Mouse (Mus musculus) gastrocnemius, postnatal 4 days (tissue): ENCODE results near the gene Cdk5rap2. TPM values are rescaled to one million over a fixed set of nuclear protein-coding genes. Genes with fewer than 3 reads are reported as not detected.

ENCODE experiments used
- DNase-seq, 2 experiments: peaks; one replicate each; pipeline ENCODE4 v3.0.0; 2021 to 2022; ENCODE audit warnings: low spot score in 2 of 2, mixed read lengths in 2 of 2
- long read RNA-seq, 2 experiments: library from polyadenylated mRNA; stranded (forward); transcript quantifications; one replicate each; pipeline ENCODE4 v2.0.0; 2021
- total RNA-seq, 2 experiments: library from RNA; stranded (reverse); gene quantifications; 2 replicates each; pipeline ENCODE4 v1.2.3; 2021

The Cdk5rap2 gene
- total RNA-seq = 10 to 100 TPM; 17.7 to 18.1 TPM
- long read RNA-seq, experiment 1, full-length matches to known transcripts = 5 of 14 reads
- long read RNA-seq, experiment 1, partial matches to known transcripts = 0 of 14 reads
- long read RNA-seq, experiment 1, other reads (novel, unspliced or antisense) = 9 of 14 reads
- long read RNA-seq, experiment 2, full-length matches to known transcripts = 7 of 18 reads
- long read RNA-seq, experiment 2, partial matches to known transcripts = 3 of 18 reads
- long read RNA-seq, experiment 2, other reads (novel, unspliced or antisense) = 8 of 18 reads

GRCm38 (mm10) chr4:70409994-70410721 is at the start of gene Cdk5rap2:
Gene Cdk5rap2, minus strand, starts transcription at chr4:70410443.
- DNase-seq = peak; percentile 91 to 94

GRCm38 (mm10) chr4:70452161-70452560 is 41.9 kb upstream of the Cdk5rap2 start:
- no peak for DNase-seq

- DNase-seq = peak in 1 of 2 experiments; percentile 11
Observed at GRCm38 (mm10) chr4:70451750-70452149, 41.5 kb upstream of the Cdk5rap2 start.

GRCm38 (mm10) chr4:70449668-70450067 is 39.4 kb upstream of the Cdk5rap2 start:
- no peak for DNase-seq

- no peak for DNase-seq
Observed at GRCm38 (mm10) chr4:70446774-70447173, 36.5 kb upstream of the Cdk5rap2 start.

- DNase-seq = no peak
Observed at GRCm38 (mm10) chr4:70420202-70420601, 10.0 kb upstream of the Cdk5rap2 start.

GRCm38 (mm10) chr4:70412126-70412525 is 1.9 kb upstream of the Cdk5rap2 start:
- no peak for DNase-seq

- DNase-seq = no peak
Observed at GRCm38 (mm10) chr4:70409456-70409855, 787 bp downstream of the Cdk5rap2 start.

- peak in 1 of 2 experiments; percentile 64 for DNase-seq
Observed at GRCm38 (mm10) chr4:70402109-70402819, 8.0 kb downstream of the Cdk5rap2 start.

GRCm38 (mm10) chr4:70399476-70399875 is 10.8 kb downstream of the Cdk5rap2 start:
- no peak for DNase-seq

- DNase-seq = no peak
Observed at GRCm38 (mm10) chr4:70399074-70399473, 11.2 kb downstream of the Cdk5rap2 start.

GRCm38 (mm10) chr4:70398088-70398487 is 12.2 kb downstream of the Cdk5rap2 start:
- DNase-seq = no peak

- DNase-seq = no peak
Observed at GRCm38 (mm10) chr4:70396701-70397100, 13.5 kb downstream of the Cdk5rap2 start.

- DNase-seq = no peak
Observed at GRCm38 (mm10) chr4:70394736-70395135, 15.5 kb downstream of the Cdk5rap2 start.

- peak in 1 of 2 experiments; percentile 60 for DNase-seq
Observed at GRCm38 (mm10) chr4:70391760-70392372, 18.4 kb downstream of the Cdk5rap2 start.

GRCm38 (mm10) chr4:70391073-70391472 is 19.2 kb downstream of the Cdk5rap2 start:
- DNase-seq = peak in 1 of 2 experiments; percentile 34

- no peak for DNase-seq
Observed at GRCm38 (mm10) chr4:70386206-70386605, 24.0 kb downstream of the Cdk5rap2 start.

- DNase-seq = no peak
Observed at GRCm38 (mm10) chr4:70377359-70377758, 32.9 kb downstream of the Cdk5rap2 start.

- no peak for DNase-seq
Observed at GRCm38 (mm10) chr4:70365061-70365858, 45.0 kb downstream of the Cdk5rap2 start.

- no peak for DNase-seq
Observed at GRCm38 (mm10) chr4:70361366-70361765, 48.9 kb downstream of the Cdk5rap2 start.
